Mouse (Mus musculus) spleen, adult 2 months (tissue): ENCODE data around the gene Mthfs. TPM values are rescaled to one million over a fixed set of nuclear protein-coding genes. Genes with fewer than 3 reads are reported as not detected.
"Not testable (repeated sequence)": the region's sequence is repeated elsewhere in the genome, so short reads cannot be mapped to it uniquely, and the experiment has no call there.

ENCODE experiments used
- DNase-seq, 2 experiments: peaks; one replicate each; pipeline versions ENCODE4 v3.0.0 to v3.0.0-alpha.2; 2012 to 2021; ENCODE audit warnings: low spot score in 2 of 2, low read depth in 1 of 2
- H3K27ac ChIP-seq: fragments of 200-500 bp; 2 replicates; pipeline ENCODE4 v1.5.1; 2012; ENCODE audit warnings: low read length, inconsistent platforms; ENCODE audit not compliant: insufficient read depth
- H3K27me3 ChIP-seq: fragments of 200-500 bp; 2 replicates; pipeline ENCODE4 v1.6.1; 2012; ENCODE audit warnings: mild to moderate bottlenecking, moderate library complexity, low read length, inconsistent platforms; ENCODE audit not compliant: control insufficient read depth, insufficient read depth
- H3K36me3 ChIP-seq: fragments of 200-500 bp; 2 replicates; pipeline ENCODE4 v1.6.1; 2012; ENCODE audit warnings: mild to moderate bottlenecking, low read length, inconsistent platforms; ENCODE audit not compliant: control insufficient read depth, insufficient read depth
- H3K4me1 ChIP-seq: fragments of 200-500 bp; 2 replicates; pipeline ENCODE4 v1.6.1; 2011; ENCODE audit warnings: inconsistent platforms; ENCODE audit not compliant: control insufficient read depth, insufficient read depth, insufficient read length
- H3K4me3 ChIP-seq: fragments of 200-500 bp; 2 replicates; pipeline ENCODE4 v1.5.1; 2011; ENCODE audit warnings: mild to moderate bottlenecking, inconsistent platforms; ENCODE audit not compliant: insufficient read depth, insufficient read length; ENCODE audit errors: extremely low read depth
- CTCF ChIP-seq: fragments of 200-500 bp; IDR thresholded peaks from 2 replicates; pipeline ENCODE4 v1.5.1; 2011; ENCODE audit warnings: mild to moderate bottlenecking, inconsistent platforms; ENCODE audit not compliant: insufficient read depth, insufficient read length, insufficient replicate concordance; ENCODE audit errors: extremely low read depth
- WGBS: fragments of 180-500 bp; shearing (Covaris S2); methylation state at CpG from one replicate; pipeline ENCODE4 v1.1.7; 2018; 5-methylcytosine and 5-hydroxymethylcytosine counted together
- polyA plus RNA-seq: library from polyadenylated mRNA; depleted of rRNA; stranded (reverse); fragments of >200 nt; gene quantifications from 2 replicates; pipeline ENCODE4 v1.2.3, GENCODE M21; 2012; rRNA removed

Gene Mthfs
- 7.9 and 8.0 TPM in 2 replicates for polyA plus RNA-seq

DNA sequence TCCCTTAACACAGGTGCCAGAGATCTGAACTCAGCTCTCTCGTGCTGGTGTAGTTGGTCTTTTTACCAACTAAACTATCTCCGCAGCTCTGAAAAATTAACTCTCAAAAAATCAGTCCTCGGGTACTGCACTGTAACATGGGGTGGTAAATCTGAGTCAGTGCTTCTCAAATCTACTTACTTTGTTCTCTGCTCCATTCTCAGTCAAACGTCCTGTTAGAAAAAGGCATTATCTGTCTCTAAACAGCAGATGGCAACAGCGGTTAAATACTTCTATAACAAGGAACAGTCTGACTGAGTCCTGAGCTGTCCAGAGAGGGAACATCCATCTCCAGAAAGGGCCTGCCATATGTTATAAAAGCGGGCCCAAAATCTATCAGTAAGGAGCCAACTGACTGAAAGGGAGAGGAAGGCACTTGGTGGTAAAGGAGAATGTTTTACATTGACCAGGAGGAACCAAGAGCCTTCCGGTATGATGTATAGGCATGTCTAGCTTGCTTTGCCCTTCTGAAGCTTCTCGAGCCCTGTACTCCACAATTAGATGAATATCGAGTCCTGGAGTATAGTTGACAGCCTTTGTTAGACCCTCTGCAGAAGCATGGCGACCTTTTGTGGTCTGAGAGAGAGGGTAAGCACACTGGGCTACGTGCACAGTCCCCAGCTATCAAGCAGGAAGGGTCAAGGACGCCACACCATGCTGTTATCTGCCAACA lies at the start of gene Mthfs:
TSS of gene Mthfs (plus strand) at position 324 of the 712 bp plus-strand sequence.
- Histone ChIP-seq H3K4me3 (peak within 1 kb of the TSS; percentile 54), H3K27ac (peak within 1 kb of the TSS; percentile 82)
- not testable (repeated sequence) for H3K36me3 ChIP-seq, H3K4me1 ChIP-seq, H3K27me3 ChIP-seq, DNase-seq
- WGBS = 23% methylated on average over 9 of the region's 12 CpGs

DNA sequence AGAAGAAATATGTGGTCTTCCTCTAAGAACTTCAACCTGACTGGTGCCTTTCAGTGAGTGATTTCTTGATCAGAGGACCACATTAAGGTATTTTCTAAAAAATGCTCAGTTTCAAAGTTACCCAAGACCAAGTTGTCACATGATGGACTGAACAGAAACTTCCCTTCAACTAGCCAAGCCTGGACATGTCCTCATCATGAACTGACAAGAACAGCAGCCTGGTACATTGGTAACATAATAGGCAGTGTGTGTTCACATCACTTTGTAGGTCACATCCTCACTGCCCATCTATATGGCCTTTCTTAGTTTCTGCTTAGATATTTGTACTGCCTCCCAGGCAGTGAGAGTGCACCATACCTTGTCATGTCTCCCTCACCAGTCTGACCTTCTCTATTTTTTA lies 37.9 kb upstream of the Mthfs start:
- not testable (repeated sequence) for H3K36me3 ChIP-seq, H3K4me1 ChIP-seq, DNase-seq, H3K27me3 ChIP-seq, H3K27ac ChIP-seq, H3K4me3 ChIP-seq

DNA sequence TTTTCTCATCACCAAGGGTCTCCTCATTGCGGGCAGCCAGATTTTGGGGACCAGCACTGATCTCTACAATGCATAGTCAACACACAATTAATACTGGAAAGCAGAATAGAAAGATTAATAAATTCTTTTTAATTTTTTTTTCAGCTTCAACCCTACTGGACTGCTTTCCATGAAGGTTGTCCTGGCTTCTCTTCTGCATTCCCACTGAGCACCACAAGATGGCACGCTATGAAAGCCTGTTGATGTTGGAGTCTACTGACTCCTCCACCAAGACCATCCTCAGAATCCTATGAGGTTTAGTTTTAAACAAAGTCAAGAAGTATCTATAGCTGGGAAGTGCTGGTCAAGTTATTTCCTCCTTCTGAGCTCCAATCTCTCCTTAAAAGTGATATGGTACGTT lies 31.6 kb upstream of the Mthfs start:
- H3K4me3 ChIP-seq, H3K27me3 ChIP-seq, H3K4me1 ChIP-seq, H3K27ac ChIP-seq, H3K36me3 ChIP-seq: not testable (repeated sequence)
- peak; percentile 26; the same call in 1 of the 2 replicates for TF ChIP-seq CTCF
- DNase-seq = peak in 1 of 2 experiments; percentile 90
- 34% methylated on average over 2 of the region's 3 CpGs for WGBS

DNA sequence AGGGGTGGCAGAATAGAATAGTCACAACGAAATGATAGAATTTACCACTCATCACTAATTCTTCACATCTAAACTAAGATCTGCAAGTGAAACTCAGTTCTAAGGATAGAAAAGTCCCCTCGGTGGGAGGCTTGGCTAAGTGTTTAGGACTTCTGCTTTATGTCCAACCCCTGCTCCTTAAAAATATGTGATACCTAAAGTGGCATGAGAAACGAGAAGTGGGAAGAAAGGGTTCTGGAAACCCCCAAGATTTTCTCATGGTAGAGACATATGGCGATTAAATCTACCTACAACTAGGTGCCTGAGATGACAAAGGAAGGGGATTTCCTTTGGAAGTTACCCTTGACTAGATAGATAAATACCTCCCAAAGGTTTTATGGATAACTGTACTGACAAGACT lies 31.0 kb upstream of the Mthfs start:
- H3K4me3 ChIP-seq, H3K27ac ChIP-seq, H3K4me1 ChIP-seq, H3K27me3 ChIP-seq, H3K36me3 ChIP-seq, DNase-seq: not testable (repeated sequence)
- 35% methylated on average over 4 of the region's 4 CpGs for WGBS

DNA sequence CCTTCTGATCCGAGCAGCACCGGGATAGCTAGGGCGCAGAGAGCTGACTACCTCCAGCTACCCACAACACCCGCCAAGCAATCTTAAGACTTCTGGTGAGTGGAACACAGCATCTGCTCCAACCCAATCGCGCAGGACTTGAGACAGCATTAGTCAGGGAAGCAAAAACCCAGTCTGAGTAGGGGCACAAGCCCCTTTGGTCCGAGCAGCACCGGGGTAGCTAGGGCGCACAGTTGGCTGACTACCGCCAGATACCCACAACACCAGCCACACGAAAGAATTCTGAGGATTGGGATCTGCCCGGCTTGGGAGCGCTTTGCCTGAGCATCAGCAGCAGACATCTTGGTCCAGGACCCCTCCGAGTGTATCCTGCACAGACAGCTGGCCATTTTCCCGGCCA lies 23.5 kb upstream of the Mthfs start:
- not testable (repeated sequence) for H3K4me1 ChIP-seq, H3K4me3 ChIP-seq, DNase-seq, H3K27me3 ChIP-seq, H3K27ac ChIP-seq, H3K36me3 ChIP-seq
- whole genome bisulfite sequencing = 91% methylated on average over 15 of the region's 15 CpGs

DNA sequence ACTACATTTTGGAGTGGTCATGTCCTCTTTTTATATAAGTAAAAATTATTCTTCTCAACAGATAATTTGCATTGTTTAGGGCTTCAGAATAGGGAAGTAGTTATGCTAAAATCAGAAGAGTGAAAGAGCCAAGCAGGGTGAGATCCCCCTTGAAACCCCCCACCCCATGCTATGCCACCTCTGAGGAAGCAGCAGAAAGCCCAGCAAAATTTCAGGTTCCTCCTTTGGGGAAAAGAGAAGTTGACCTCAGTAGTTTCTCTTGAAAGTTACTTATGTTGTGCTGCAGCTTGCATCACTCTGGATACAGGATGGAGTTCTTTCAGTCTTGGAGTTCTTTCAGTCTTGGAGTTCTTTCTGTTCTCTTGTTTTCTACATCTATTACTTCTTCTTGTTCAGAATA lies 15.0 kb upstream of the Mthfs start:
- H3K27me3 ChIP-seq, H3K4me3 ChIP-seq, H3K4me1 ChIP-seq, H3K27ac ChIP-seq, H3K36me3 ChIP-seq, DNase-seq: not testable (repeated sequence)

DNA sequence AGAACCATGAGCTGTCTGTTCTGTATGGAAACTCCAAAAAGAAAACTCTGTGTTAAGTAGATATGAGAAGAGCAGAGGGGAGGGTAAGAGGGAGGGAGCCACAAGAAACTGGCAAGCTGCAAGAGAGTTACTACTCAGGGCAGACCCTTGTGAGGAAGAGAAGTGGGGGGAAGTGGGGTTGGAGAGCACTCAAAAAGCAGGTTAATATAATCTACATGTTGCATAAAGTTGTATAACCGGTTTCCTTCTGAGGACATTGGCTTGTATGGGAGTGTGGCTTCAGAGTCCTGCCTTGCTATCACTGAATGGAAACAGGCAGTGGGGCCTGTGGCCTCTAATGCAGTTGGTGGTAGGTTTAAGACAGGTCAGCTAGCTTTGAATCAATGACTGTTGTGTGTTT lies 13.0 kb upstream of the Mthfs start:
- not testable (repeated sequence) for H3K27ac ChIP-seq, DNase-seq, H3K36me3 ChIP-seq, H3K4me3 ChIP-seq, H3K27me3 ChIP-seq, H3K4me1 ChIP-seq
- WGBS = 25% methylated on average over 1 of the region's 1 CpGs

DNA sequence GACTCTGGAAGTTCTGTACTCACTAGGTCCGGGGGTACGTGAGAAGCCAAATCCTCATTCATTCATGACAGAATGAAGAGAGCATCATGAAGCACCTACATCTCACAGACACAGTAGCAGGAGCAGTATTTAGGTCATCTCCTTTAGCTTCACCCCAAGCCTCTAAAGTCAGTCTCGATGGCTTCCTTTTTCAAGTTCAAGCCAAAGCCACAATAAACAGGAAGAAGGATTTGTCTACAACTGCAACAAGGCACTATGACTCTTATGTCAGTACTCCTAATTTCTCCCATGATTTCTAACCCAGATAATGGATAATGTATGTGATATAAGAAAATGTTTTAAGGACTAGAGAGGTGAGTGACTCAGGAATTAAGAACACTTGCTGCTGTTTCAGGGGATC lies 12.1 kb upstream of the Mthfs start:
- not testable (repeated sequence) for DNase-seq, H3K36me3 ChIP-seq, H3K4me1 ChIP-seq, H3K4me3 ChIP-seq, H3K27ac ChIP-seq, H3K27me3 ChIP-seq
- WGBS = 57% methylated on average over 3 of the region's 3 CpGs

DNA sequence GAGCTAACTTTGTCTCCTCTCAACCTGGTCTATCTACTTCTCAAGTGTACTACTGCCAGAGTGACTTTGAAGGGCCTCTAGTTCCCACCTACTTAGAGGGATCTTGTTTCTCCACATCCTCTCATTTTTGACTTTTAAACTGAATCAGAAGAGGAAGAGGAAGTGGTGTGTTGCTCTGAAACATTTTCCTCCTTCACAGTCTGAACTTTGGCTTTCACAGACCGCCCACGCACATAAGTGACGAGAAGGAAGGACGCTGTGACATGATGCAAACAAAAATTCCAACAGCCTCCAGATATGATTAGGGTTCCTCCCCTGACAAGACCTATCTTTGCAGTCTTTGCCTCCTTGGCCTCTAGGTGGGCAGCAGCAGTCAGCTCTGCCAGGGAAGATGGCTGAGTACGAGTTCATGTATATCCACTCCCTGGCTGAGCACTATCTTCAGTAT lies 11.5 kb upstream of the Mthfs start, which contains the start of the genes Bcl2a1b and Gm29094:
TSS of gene Bcl2a1b (plus strand) at position 241 of the 448 bp plus-strand sequence.
TSS of gene Gm29094 (plus strand) at position 411 of the 448 bp plus-strand sequence.
- H3K36me3 ChIP-seq, H3K4me1 ChIP-seq, H3K27me3 ChIP-seq: not testable (repeated sequence)
- 14% methylated on average over 5 of the region's 5 CpGs for WGBS
- DNase-seq = peak; percentile 21 to 73
- Histone ChIP-seq H3K4me3 (peak within 1 kb of the TSS; percentile 49), H3K27ac (peak within 1 kb of the TSS; percentile 97)

DNA sequence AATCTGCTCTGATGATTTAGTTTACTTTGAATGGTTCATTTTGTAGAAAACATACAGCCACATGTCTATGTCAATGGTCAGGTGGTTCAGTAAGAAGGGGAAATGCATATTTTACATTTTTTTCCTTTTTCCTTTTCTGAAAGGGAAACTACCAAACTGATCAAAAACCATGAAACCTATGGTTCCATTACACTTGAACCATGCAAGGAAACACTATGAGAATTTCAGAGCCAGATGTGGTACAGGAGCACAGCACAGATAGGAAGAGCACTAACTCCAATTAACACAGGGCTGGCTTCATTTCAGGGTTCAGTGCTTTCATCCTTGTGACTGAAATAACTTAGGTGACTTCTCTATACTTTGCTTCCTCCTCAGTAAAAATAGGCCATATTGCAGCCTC lies 8.2 kb upstream of the Mthfs start:
- not testable (repeated sequence) for H3K4me3 ChIP-seq, H3K27me3 ChIP-seq, H3K4me1 ChIP-seq, H3K36me3 ChIP-seq
- peak overlapping the region; percentile 46; the same call in 1 of the 2 replicates for H3K27ac ChIP-seq
- peak in 1 of 2 experiments; percentile 35 for DNase-seq

DNA sequence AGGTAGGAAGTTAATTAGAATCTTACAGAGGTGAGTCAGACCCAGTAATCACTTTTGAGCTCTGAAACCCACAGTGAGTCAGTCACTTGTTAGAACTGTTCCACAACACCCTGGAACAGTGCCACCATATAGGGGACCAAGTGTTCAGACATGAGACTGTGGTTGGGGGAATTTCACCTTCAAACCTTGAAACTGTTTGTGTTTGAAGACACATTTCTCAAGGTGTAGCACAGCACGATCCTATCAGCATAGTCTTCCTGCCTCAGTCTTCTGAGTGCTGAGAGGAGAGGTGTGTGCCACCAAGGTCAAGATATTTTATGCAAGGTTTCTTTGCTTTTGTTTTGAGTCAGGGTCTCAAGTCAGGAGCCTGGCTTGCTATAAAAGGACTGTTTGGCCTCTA lies 1.5 kb upstream of the Mthfs start:
- H3K36me3 ChIP-seq, H3K4me1 ChIP-seq, H3K4me3 ChIP-seq, H3K27ac ChIP-seq, H3K27me3 ChIP-seq, DNase-seq: not testable (repeated sequence)
- WGBS = 75% methylated on average over 1 of the region's 1 CpGs
